Mouse (Mus musculus) testis, postnatal 10 days (tissue): ENCODE measurements around the gene Mettl23.
"Not testable (repeated sequence)": the region's sequence is repeated elsewhere in the genome, so short reads cannot be mapped to it uniquely, and the experiment has no call there.

Experiments
- DNase-seq: peaks from one replicate; pipeline ENCODE4 v3.0.0; 2021; ENCODE audit warnings: low spot score

The Mettl23 gene

GRCm38 (mm10) chr11:116880839-116881238 lies 37.8 kb downstream of the Mettl23 start:
- no peak for DNase-seq

- no peak for DNase-seq
Measured at GRCm38 (mm10) chr11:116881440-116881839, 38.4 kb downstream of the Mettl23 start.

- DNase-seq = no peak
Measured at GRCm38 (mm10) chr11:116882446-116882845, 39.4 kb downstream of the Mettl23 start.

- DNase-seq = no peak
Measured at GRCm38 (mm10) chr11:116884061-116884460, 41.0 kb downstream of the Mettl23 start.

GRCm38 (mm10) chr11:116885275-116886151 lies 42.4 kb downstream of the Mettl23 start:
- DNase-seq = peak; percentile 87

GRCm38 (mm10) chr11:116887136-116887535 lies 44.1 kb downstream of the Mettl23 start:
- DNase-seq = no peak

- DNase-seq = no peak
Measured at GRCm38 (mm10) chr11:116893532-116894442, 50.7 kb downstream of the Mettl23 start.

- DNase-seq = no peak
Measured at GRCm38 (mm10) chr11:116895402-116895801, 52.3 kb downstream of the Mettl23 start.

GRCm38 (mm10) chr11:116899247-116899646 lies 56.2 kb downstream of the Mettl23 start:
- DNase-seq = no peak

GRCm38 (mm10) chr11:116902588-116902987 lies 59.5 kb downstream of the Mettl23 start:
- DNase-seq = not testable (repeated sequence)
